Mouse (Mus musculus) heart, postnatal 10 days (tissue): ENCODE measurements around the gene Rpl24. TPM values are rescaled to one million over a fixed set of nuclear protein-coding genes. Genes with fewer than 3 reads are reported as not detected.

Source experiments
- total RNA-seq, 2 experiments: library from RNA; stranded (reverse); gene quantifications; 2 replicates each; pipeline ENCODE4 v1.2.3; 2021

The Rpl24 gene
- total RNA-seq, 2 experiments from 2014 or later = 671 to 687 TPM

Other genes starting within 250 kb of the Rpl24 start
- gene Nfkbiz, start 127.4 kb upstream of the Rpl24 start, total RNA-seq = 1 to 10 TPM; 3.0 to 4.0 TPM
- gene Nxpe3, start 71.0 kb upstream of the Rpl24 start, total RNA-seq = under 1 TPM; 0.43 to 0.77 TPM
- 1 to 10 TPM; 4.9 to 6.6 TPM for gene Cep97, start 31.4 kb upstream of the Rpl24 start, total RNA-seq
- 1 to 10 TPM; 9.0 to 9.6 TPM for gene Zbtb11, start 7.6 kb downstream of the Rpl24 start, total RNA-seq
- 10 to 100 TPM; 63.5 to 65.0 TPM for gene Pcnp, start 63.5 kb downstream of the Rpl24 start, total RNA-seq
- 10 to 100 TPM; 11.7 to 12.5 TPM for gene Trmt10c, start 71.5 kb downstream of the Rpl24 start, total RNA-seq
- gene Senp7, start 82.1 kb downstream of the Rpl24 start, total RNA-seq = 10 to 100 TPM; 19.8 to 21.6 TPM
- gene Impg2, start 238.0 kb downstream of the Rpl24 start, total RNA-seq = under 1 TPM; 0.45 to 0.79 TPM